In genomic region chr8:119588321-119588720, GRCm38 (mm10) we compare ENCODE assay signal across 30 mouse cellular contexts. TPM values are rescaled to one million over a fixed set of nuclear protein-coding genes. Genes with fewer than 3 reads are reported as not detected.
A peak's percentile ranks its signal among the peaks of the same experiment; 100 is the strongest.
DNase-seq lines count a peak whose midpoint lies in the region; ATAC-seq and TF ChIP-seq lines count a peak whose summit lies in the region.
"Had no signal": no experiment of that assay in that cellular context is flagged by ENCODE, and none has a peak within 500 bp of the region (broad histone marks: within the 10 kb centered on the region; RNA-seq: fewer than 3 reads in every experiment).

No protein-coding gene starts in this region.

- H3K4me1 ChIP-seq in heart, embryonic 10.5 days, result peaks cover 39% of the 10 kb centered on the region
- H3K4me1 ChIP-seq in heart, embryonic 16.5 days (ENCODE audit: control insufficient read depth, insufficient read depth, low read length), result peaks cover 5% of the 10 kb centered on the region; the same call in 1 of the 2 replicates
- H3K4me1 ChIP-seq: forebrain, embryonic 15.5 days had no signal

- peak; percentile 70 for TF ChIP-seq CTCF in layer of hippocampus, adult 2 months (conservative IDR thresholded peaks at IDR 0.05)

- intact Hi-C loops in heart, postnatal 25 days (cut with DNase I), result no loop called here

- no peak overlapping the region; the same call in 1 of the 2 replicates for H3K4me3 ChIP-seq in heart, embryonic 10.5 days
- no peak overlapping the region for H3K4me3 ChIP-seq in heart, embryonic 16.5 days (ENCODE audit: low read length)
- H3K4me3 ChIP-seq in layer of hippocampus, adult 2 months, result no peak overlapping the region
- H3K4me3 ChIP-seq: embryonic facial prominence, embryonic 15.5 days; forebrain, embryonic 15.5 days; liver, embryonic 13.5 days; midbrain, embryonic 12.5 days; neural tube, embryonic 13.5 days had no signal

- WGBS in heart, embryonic 10.5 days, result 53% methylated on average over 4 of the region's 4 CpGs
- 51% methylated on average over 4 of the region's 4 CpGs for WGBS in heart, embryonic 16.5 days

- DNase-seq in heart, embryonic 10.5 days (ENCODE audit: low spot score), result no peak
- no peak for DNase-seq in heart, postnatal 25 days (ENCODE audit: low spot score)
- no peak for DNase-seq in heart, adult 18-20 months
- no peak for DNase-seq in layer of hippocampus, adult 2 months (ENCODE audit: low spot score in 2 of 2)
- DNase-seq in layer of hippocampus, postnatal 25 days (ENCODE audit: extremely low spot score in 1 of 2, low spot score in 1 of 2), result no peak
- DNase-seq in naive thymus-derived CD4-positive, alpha-beta T cell, adult 2 months (ENCODE audit: low read depth), result peak; percentile 5
- DNase-seq: cerebellum, adult 11 months; cerebellum, adult 9-11 months; gastrocnemius, postnatal 14 days; kidney, adult 11 months; kidney, postnatal 14 days; layer of hippocampus, postnatal 36 days; liver, embryonic 13.5 days; lung, adult 2 months; lung, postnatal 14 days; right cerebral cortex, postnatal 25 days; spleen, adult 18-20 months; thymus, postnatal 14 days had no signal

- peak overlapping the region; percentile 80 for H3K27ac ChIP-seq in heart, embryonic 10.5 days
- H3K27ac ChIP-seq in heart, embryonic 16.5 days (ENCODE audit: low read length), result peak overlapping the region; percentile 67
- H3K27ac ChIP-seq in layer of hippocampus, adult 2 months, result no peak overlapping the region
- H3K27ac ChIP-seq: embryonic facial prominence, embryonic 15.5 days; forebrain, embryonic 15.5 days; liver, embryonic 13.5 days; neural tube, embryonic 13.5 days had no signal

- H3K4me2 ChIP-seq in heart, embryonic 16.5 days (ENCODE audit: low read depth, low read length), result no peak overlapping the region
- H3K4me2 ChIP-seq: embryonic facial prominence, embryonic 15.5 days; forebrain, embryonic 15.5 days; liver, embryonic 13.5 days; midbrain, embryonic 12.5 days; neural tube, embryonic 13.5 days had no signal

- no peaks in the 10 kb centered on the region for H3K36me3 ChIP-seq in heart, embryonic 10.5 days
- no peaks in the 10 kb centered on the region for H3K36me3 ChIP-seq in heart, embryonic 16.5 days (ENCODE audit: control insufficient read depth, insufficient read depth)
- H3K36me3 ChIP-seq: embryonic facial prominence, embryonic 15.5 days; forebrain, embryonic 15.5 days; liver, embryonic 13.5 days; midbrain, embryonic 12.5 days; neural tube, embryonic 13.5 days had no signal

- no peak for ATAC-seq in heart, embryonic 16.5 days (replicated peaks; ENCODE audit: extremely low read depth, insufficient read depth, low FRiP score)
- ATAC-seq: forebrain, embryonic 15.5 days; hindbrain, embryonic 16.5 days; Patski had no signal

- peaks cover 8% of the 10 kb centered on the region; the same call in 1 of the 2 replicates for H3K27me3 ChIP-seq in heart, embryonic 10.5 days (ENCODE audit: insufficient read depth, poor library complexity, severe bottlenecking)
- H3K27me3 ChIP-seq in heart, embryonic 16.5 days (ENCODE audit: control insufficient read depth, insufficient read depth, low read length), result no peaks in the 10 kb centered on the region
- H3K27me3 ChIP-seq: embryonic facial prominence, embryonic 15.5 days; forebrain, embryonic 15.5 days; liver, embryonic 13.5 days; neural tube, embryonic 13.5 days; Patski had no signal

- H3K9me3 ChIP-seq in heart, embryonic 10.5 days, result no peaks in the 10 kb centered on the region
- H3K9me3 ChIP-seq in heart, embryonic 16.5 days (replicated peaks; ENCODE audit: control insufficient read depth, low read length), result no peaks in the 10 kb centered on the region
- H3K9me3 ChIP-seq: embryonic facial prominence, embryonic 15.5 days; forebrain, embryonic 15.5 days; liver, embryonic 13.5 days; midbrain, embryonic 12.5 days; neural tube, embryonic 13.5 days had no signal

- H3K9ac ChIP-seq in heart, embryonic 16.5 days (ENCODE audit: low read length), result no peak overlapping the region
- H3K9ac ChIP-seq: embryonic facial prominence, embryonic 15.5 days; forebrain, embryonic 15.5 days; liver, embryonic 13.5 days; midbrain, embryonic 12.5 days; neural tube, embryonic 13.5 days had no signal

RNA-seq across cellular contexts. Expression of gene Dnaaf1, which starts 13.3 kb away (rescaled TPM):
- 0.11 and 0.31 TPM in 2 replicates for polyA plus RNA-seq in heart, embryonic 10.5 days (2016; fragmentation: Nextera tagmentation; extraction: Ambion mirVana)
- total RNA-seq in heart, postnatal 25 days (2021), result not detected
- 0.50 and 0.71 TPM in 2 replicates for polyA plus RNA-seq in heart, embryonic 16.5 days (2015; fragmentation: Nextera tagmentation; extraction: Ambion mirVana)
- under 1 TPM in 1 of 2 experiments, not detected in 1; 0.15 TPM for total RNA-seq in heart, adult 18-20 months (2021)
- total RNA-seq in layer of hippocampus, adult 2 months (2021), result under 1 TPM; 0.32 to 0.38 TPM
- under 1 TPM; 0.12 to 0.22 TPM for total RNA-seq in layer of hippocampus, postnatal 25 days (2021)
- total RNA-seq: adrenal gland, adult 18-20 months; common myeloid progenitor, adult 5-6 weeks; gastrocnemius, postnatal 14 days; hematopoietic stem cell, adult 5-6 weeks had no signal

RNA-seq across cellular contexts. Expression of gene Hsdl1, which starts 13.3 kb away (rescaled TPM):
- polyA plus RNA-seq in heart, embryonic 10.5 days (2016; fragmentation: Nextera tagmentation; extraction: Ambion mirVana), result 35.3 and 47.9 TPM in 2 replicates
- 10 to 100 TPM; 18.7 to 20.1 TPM for total RNA-seq in heart, postnatal 25 days (2021)
- polyA plus RNA-seq in heart, embryonic 16.5 days (2015; fragmentation: Nextera tagmentation; extraction: Ambion mirVana), result 40.9 and 51.1 TPM in 2 replicates
- 10 to 100 TPM; 21.3 to 22.9 TPM for total RNA-seq in heart, adult 18-20 months (2021)
- total RNA-seq in layer of hippocampus, adult 2 months (2021), result 10 to 100 TPM; 43.9 to 51.2 TPM
- 10 to 100 TPM; 42.8 to 46.7 TPM for total RNA-seq in layer of hippocampus, postnatal 25 days (2021)

RNA-seq across cellular contexts. Expression of gene Taf1c, which starts 16.7 kb away (rescaled TPM):
- polyA plus RNA-seq in heart, embryonic 10.5 days (2016; fragmentation: Nextera tagmentation; extraction: Ambion mirVana), result 9.9 and 11.2 TPM in 2 replicates
- total RNA-seq in heart, postnatal 25 days (2021), result 1 to 10 TPM; 2.9 to 4.2 TPM
- polyA plus RNA-seq in heart, embryonic 16.5 days (2015; fragmentation: Nextera tagmentation; extraction: Ambion mirVana), result 8.5 and 9.4 TPM in 2 replicates
- total RNA-seq in heart, adult 18-20 months (2021), result 1 to 10 TPM; 3.5 to 4.5 TPM
- 10 to 100 TPM; 10.8 to 11.1 TPM for total RNA-seq in layer of hippocampus, adult 2 months (2021)
- total RNA-seq in layer of hippocampus, postnatal 25 days (2021), result 10 to 100 TPM; 10.5 to 11.1 TPM

RNA-seq across cellular contexts. Expression of gene Adad2, which starts 24.2 kb away (rescaled TPM):
- 0.14 TPM in 1 of 2 replicates, not detected in the other for polyA plus RNA-seq in heart, embryonic 10.5 days (2016; fragmentation: Nextera tagmentation; extraction: Ambion mirVana)
- not detected for total RNA-seq in heart, postnatal 25 days (2021)
- polyA plus RNA-seq in heart, embryonic 16.5 days (2015; fragmentation: Nextera tagmentation; extraction: Ambion mirVana), result 0.07 TPM in 1 of 2 replicates, not detected in the other
- total RNA-seq in heart, adult 18-20 months (2021), result not detected
- total RNA-seq in layer of hippocampus, adult 2 months (2021), result under 1 TPM; 0.47 to 0.87 TPM
- total RNA-seq in layer of hippocampus, postnatal 25 days (2021), result under 1 TPM in 1 of 2 experiments, not detected in 1; 0.39 TPM
- total RNA-seq: adrenal gland, adult 18-20 months; adrenal gland, postnatal 4 days; common myeloid progenitor, adult 5-6 weeks; gastrocnemius, postnatal 14 days; hematopoietic stem cell, adult 5-6 weeks; megakaryocyte progenitor cell, adult 5-6 weeks had no signal
- polyA plus RNA-seq: forebrain, embryonic 15.5 days; liver, embryonic 13.5 days; lung, adult 2 months; neural tube, embryonic 13.5 days; Patski had no signal

RNA-seq across cellular contexts. Expression of gene Mbtps1, which starts 29.8 kb away (rescaled TPM):
- 86.9 and 98.4 TPM in 2 replicates for polyA plus RNA-seq in heart, embryonic 10.5 days (2016; fragmentation: Nextera tagmentation; extraction: Ambion mirVana)
- 10 to 100 TPM; 39.8 to 40.3 TPM for total RNA-seq in heart, postnatal 25 days (2021)
- polyA plus RNA-seq in heart, embryonic 16.5 days (2015; fragmentation: Nextera tagmentation; extraction: Ambion mirVana), result 68.5 and 72.4 TPM in 2 replicates
- total RNA-seq in heart, adult 18-20 months (2021), result 10 to 100 TPM; 27.5 to 31.0 TPM
- total RNA-seq in layer of hippocampus, adult 2 months (2021), result 10 to 100 TPM; 74.4 to 77.8 TPM
- 10 to 100 TPM; 69.2 to 78.8 TPM for total RNA-seq in layer of hippocampus, postnatal 25 days (2021)
